Mouse (Mus musculus) heart, embryonic 11.5 days (tissue): ENCODE measurements at regions not wholly inside any gene's neighbourhood (a gene's known extent, or its start where the extent isn't known, plus 50 kb on each side); places are given as distances from the start of the nearest gene placed in this dataset.

ENCODE experiments used
- ATAC-seq: fragments of 200-750 bp; cut with Nextera tagmentation; replicated peaks from 2 replicates; pipeline ENCODE4 v1.8.0; 2017; ENCODE audit warnings: moderate library complexity; ENCODE audit not compliant: insufficient number of reproducible peaks, low FRiP score, low TSS enrichment
- H3K27ac ChIP-seq: fragments of 300-500 bp; sonication (generic); 2 replicates; pipeline ENCODE4 v1.5.1; 2014; ENCODE audit warnings: mild to moderate bottlenecking, low read depth, low read length
- H3K27me3 ChIP-seq: fragments of 300-500 bp; sonication (generic); 2 replicates; pipeline ENCODE4 v1.6.1; 2014; ENCODE audit warnings: mild to moderate bottlenecking, low read length, mixed read lengths; ENCODE audit not compliant: control insufficient read depth, insufficient read depth
- H3K36me3 ChIP-seq: fragments of 300-500 bp; sonication (generic); 2 replicates; pipeline ENCODE4 v1.6.1; 2014; ENCODE audit warnings: mild to moderate bottlenecking, low read length, moderate library complexity, mixed read lengths; ENCODE audit not compliant: control insufficient read depth, insufficient read depth
- H3K4me1 ChIP-seq: fragments of 300-500 bp; sonication (generic); 2 replicates; pipeline ENCODE4 v1.6.1; 2014; ENCODE audit warnings: low read length; ENCODE audit not compliant: control insufficient read depth, insufficient read depth
- H3K4me2 ChIP-seq: fragments of 300-500 bp; sonication (generic); 2 replicates; pipeline ENCODE4 v1.6.1; 2014; ENCODE audit warnings: mild to moderate bottlenecking, moderate library complexity
- H3K4me3 ChIP-seq: fragments of 300-500 bp; sonication (generic); 2 replicates; pipeline ENCODE4 v1.5.1; 2014; ENCODE audit warnings: low read depth, low read length
- H3K9ac ChIP-seq: fragments of 300-500 bp; sonication (generic); 2 replicates; pipeline ENCODE4 v1.6.1; 2014; ENCODE audit warnings: mild to moderate bottlenecking, low read depth, low read length, moderate library complexity
- H3K9me3 ChIP-seq: fragments of 300-500 bp; sonication (generic); replicated peaks from 2 replicates; pipeline ENCODE4 v1.6.1; 2016; ENCODE audit warnings: low read length; ENCODE audit not compliant: control insufficient read depth
- WGBS: fragments of 180-500 bp; shearing (Covaris S2); extraction: QIAGEN DNeasy Blood & Tissue Kit; methylation state at CpG from one replicate; pipeline ENCODE4 v1.1.7; 2014; ENCODE audit not compliant: insufficient replicate concordance; 5-methylcytosine and 5-hydroxymethylcytosine counted together

- Histone ChIP-seq H3K4me3 (no peak overlapping the region), H3K9me3 (no peaks in the 10 kb centered on the region), H3K4me1 (no peaks in the 10 kb centered on the region), H3K27ac (no peak overlapping the region), H3K27me3 (no peaks in the 10 kb centered on the region), H3K9ac (no peak overlapping the region), H3K4me2 (no peak overlapping the region), H3K36me3 (no peaks in the 10 kb centered on the region)
- no peak for ATAC-seq
- 78% methylated on average over 2 of the region's 2 CpGs for WGBS
Observed at GRCm38 (mm10) chr15:24929742-24930141, 483.8 kb downstream of the Basp1 start.

GRCm38 (mm10) chr15:24911866-24912265 is 501.7 kb downstream of the Basp1 start:
- H3K9ac ChIP-seq, result no peak overlapping the region
- no peaks in the 10 kb centered on the region for H3K36me3 ChIP-seq
- no peaks in the 10 kb centered on the region for H3K4me1 ChIP-seq
- ATAC-seq, result no peak
- WGBS, result 73% methylated on average over 1 of the region's 1 CpGs
- no peak overlapping the region for H3K27ac ChIP-seq
- H3K4me2 ChIP-seq, result no peak overlapping the region
- H3K27me3 ChIP-seq, result no peaks in the 10 kb centered on the region
- no peak overlapping the region for H3K4me3 ChIP-seq
- no peaks in the 10 kb centered on the region for H3K9me3 ChIP-seq

GRCm38 (mm10) chr15:24911466-24911865 is 502.1 kb downstream of the Basp1 start:
- H3K9me3 ChIP-seq, result no peaks in the 10 kb centered on the region
- no peaks in the 10 kb centered on the region for H3K36me3 ChIP-seq
- no peaks in the 10 kb centered on the region for H3K27me3 ChIP-seq
- no peak overlapping the region for H3K9ac ChIP-seq
- H3K4me2 ChIP-seq, result no peak overlapping the region
- no peak for ATAC-seq
- WGBS, result 73% methylated on average over 1 of the region's 1 CpGs
- H3K27ac ChIP-seq, result no peak overlapping the region
- H3K4me3 ChIP-seq, result no peak overlapping the region
- H3K4me1 ChIP-seq, result no peaks in the 10 kb centered on the region

GRCm38 (mm10) chr15:24906957-24907356 is 506.6 kb downstream of the Basp1 start:
- no peak for ATAC-seq
- 60% methylated on average over 4 of the region's 4 CpGs for WGBS
- H3K9ac ChIP-seq, result no peak overlapping the region
- no peaks in the 10 kb centered on the region for H3K4me1 ChIP-seq
- H3K4me3 ChIP-seq, result no peak overlapping the region
- H3K36me3 ChIP-seq, result no peaks in the 10 kb centered on the region
- H3K4me2 ChIP-seq, result no peak overlapping the region
- no peak overlapping the region for H3K27ac ChIP-seq
- H3K27me3 ChIP-seq, result no peaks in the 10 kb centered on the region
- H3K9me3 ChIP-seq, result no peaks in the 10 kb centered on the region

GRCm38 (mm10) chr15:24878846-24879245 is 534.7 kb downstream of the Basp1 start:
- Histone ChIP-seq H3K27me3 (no peaks in the 10 kb centered on the region), H3K4me3 (no peak overlapping the region), H3K4me2 (no peak overlapping the region), H3K4me1 (no peaks in the 10 kb centered on the region), H3K9me3 (no peaks in the 10 kb centered on the region), H3K36me3 (no peaks in the 10 kb centered on the region), H3K27ac (no peak overlapping the region), H3K9ac (no peak overlapping the region)
- 68% methylated on average over 1 of the region's 1 CpGs for WGBS
- ATAC-seq, result no peak

GRCm38 (mm10) chr15:24877711-24878598 is 535.6 kb downstream of the Basp1 start:
- Histone ChIP-seq H3K4me1 (no peaks in the 10 kb centered on the region), H3K9ac (no peak overlapping the region), H3K9me3 (no peaks in the 10 kb centered on the region), H3K27ac (no peak overlapping the region), H3K27me3 (no peaks in the 10 kb centered on the region), H3K4me3 (no peak overlapping the region), H3K4me2 (no peak overlapping the region), H3K36me3 (no peaks in the 10 kb centered on the region)
- 73% methylated on average over 6 of the region's 6 CpGs for WGBS
- ATAC-seq, result no peak

- Histone ChIP-seq H3K27me3 (no peaks in the 10 kb centered on the region), H3K9me3 (no peaks in the 10 kb centered on the region), H3K4me1 (no peaks in the 10 kb centered on the region), H3K27ac (no peak overlapping the region), H3K9ac (no peak overlapping the region), H3K4me3 (no peak overlapping the region), H3K4me2 (no peak overlapping the region), H3K36me3 (no peaks in the 10 kb centered on the region)
- whole genome bisulfite sequencing, result 85% methylated on average over 5 of the region's 5 CpGs
- ATAC-seq, result no peak
Observed at GRCm38 (mm10) chr15:24876157-24876731, 537.3 kb downstream of the Basp1 start.

- 72% methylated on average over 2 of the region's 2 CpGs for WGBS
- H3K4me2 ChIP-seq, result no peak overlapping the region
- H3K27me3 ChIP-seq, result no peaks in the 10 kb centered on the region
- ATAC-seq, result no peak
- H3K9me3 ChIP-seq, result no peaks in the 10 kb centered on the region
- H3K36me3 ChIP-seq, result no peaks in the 10 kb centered on the region
- H3K4me1 ChIP-seq, result no peaks in the 10 kb centered on the region
- H3K27ac ChIP-seq, result no peak overlapping the region
- no peak overlapping the region for H3K9ac ChIP-seq
- H3K4me3 ChIP-seq, result no peak overlapping the region
Observed at GRCm38 (mm10) chr15:24840271-24840670, 573.3 kb downstream of the Basp1 start.

GRCm38 (mm10) chr15:24838390-24838789 is 575.2 kb downstream of the Basp1 start:
- H3K4me3 ChIP-seq, result no peak overlapping the region
- no peak overlapping the region for H3K27ac ChIP-seq
- H3K9ac ChIP-seq, result no peak overlapping the region
- ATAC-seq, result no peak
- no peaks in the 10 kb centered on the region for H3K9me3 ChIP-seq
- no peak overlapping the region for H3K4me2 ChIP-seq
- H3K4me1 ChIP-seq, result no peaks in the 10 kb centered on the region
- H3K27me3 ChIP-seq, result no peaks in the 10 kb centered on the region
- H3K36me3 ChIP-seq, result no peaks in the 10 kb centered on the region
- WGBS, result 82% methylated on average over 7 of the region's 7 CpGs
